Mouse (Mus musculus): Measurements from ENCODE around the gene Pkmyt1. TPM values are rescaled to one million over a fixed set of nuclear protein-coding genes. Genes with fewer than 3 reads are reported as not detected.

Pkmyt1 gene
- polyA plus RNA-seq (2017; shearing (Covaris generic)): 15.2 TPM

DNA sequence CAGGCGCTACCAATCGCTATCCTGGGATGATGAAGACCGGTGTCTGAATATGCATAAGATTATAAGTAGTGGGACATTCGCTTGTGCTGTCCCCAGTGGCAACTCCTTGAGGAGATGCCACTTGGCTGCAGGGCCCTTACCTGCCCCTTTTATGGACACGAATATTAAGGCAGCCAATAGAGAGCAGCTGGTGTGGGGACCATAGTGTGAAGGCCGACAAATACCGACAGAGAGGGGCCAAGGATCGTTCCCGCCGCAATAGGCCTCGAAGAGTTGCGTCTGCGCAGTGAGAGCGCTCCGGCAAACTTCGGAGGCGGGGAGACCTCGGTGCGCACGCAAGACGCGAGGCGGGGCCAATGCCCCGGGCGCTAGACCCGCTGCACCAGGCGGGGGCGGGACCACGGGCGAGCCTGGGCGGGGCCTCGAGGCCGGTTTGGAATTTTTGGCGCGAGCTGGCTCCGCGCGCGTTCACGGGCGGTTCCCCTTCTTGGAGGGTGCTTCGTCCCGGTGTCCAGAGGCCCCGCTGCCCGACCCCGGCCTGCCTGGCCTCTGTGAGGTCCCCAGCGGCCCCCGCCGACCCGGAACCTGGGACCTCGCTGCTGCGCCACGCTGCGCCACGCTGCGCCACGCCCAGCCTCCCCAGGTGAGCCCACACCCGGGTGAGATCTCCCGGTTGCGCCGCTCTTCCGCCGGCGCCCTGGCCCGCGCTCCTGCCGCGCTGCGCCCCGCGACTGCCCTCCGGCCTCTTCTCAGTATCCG is at the start of gene Pkmyt1:
Gene Pkmyt1, plus strand, starts transcription at position 338 of the 759 bp plus-strand sequence.

GRCm38 (mm10) chr17:23677236-23677679 is 48.9 kb upstream of the Pkmyt1 start, which contains the start of gene Tnfrsf12a:
Gene Tnfrsf12a (minus strand): TSS chr17:23677468.

DNA sequence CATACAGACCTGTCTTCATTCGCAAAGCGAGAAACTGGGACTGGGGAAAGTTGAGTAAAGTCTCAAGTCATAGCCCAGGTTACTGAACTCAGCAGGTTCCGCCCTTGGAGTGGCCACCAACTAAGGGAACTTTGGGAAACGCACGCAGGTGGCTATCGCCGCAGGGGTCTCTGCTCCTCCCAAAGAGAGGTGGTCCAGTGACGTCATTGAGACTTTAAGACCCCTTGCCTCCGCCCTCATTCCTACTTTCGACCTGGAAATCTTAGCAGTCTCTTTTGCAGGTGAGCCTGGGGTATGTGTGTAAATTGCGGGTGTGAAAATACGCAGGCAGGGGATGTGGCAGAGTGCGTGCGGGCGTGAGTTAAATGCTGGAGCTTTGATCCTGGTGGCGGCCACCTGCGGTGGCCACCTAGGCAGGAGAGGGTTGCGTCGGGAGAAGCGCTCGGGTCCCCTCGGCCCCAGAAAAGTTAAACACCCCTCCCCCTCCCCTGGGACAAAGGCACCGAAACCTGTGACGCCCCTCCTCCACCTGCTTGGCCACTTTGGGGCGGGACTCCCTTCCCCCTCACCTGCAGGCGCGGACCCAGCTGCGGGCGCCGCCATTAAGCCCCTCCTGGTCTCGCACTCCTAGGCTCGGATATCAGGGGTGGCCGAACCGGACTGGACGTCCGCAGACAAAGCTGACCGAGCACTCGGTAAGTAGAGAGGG is 46.9 kb upstream of the Pkmyt1 start, which contains the start of gene Cldn6:
Gene Cldn6, plus strand, starts transcription at position 123 of the 709 bp plus-strand sequence.

GRCm38 (mm10) chr17:23683856-23684672 is 42.1 kb upstream of the Pkmyt1 start, which contains the start of gene Cldn9:
Gene Cldn9 (minus strand): TSS chr17:23684026.

DNA sequence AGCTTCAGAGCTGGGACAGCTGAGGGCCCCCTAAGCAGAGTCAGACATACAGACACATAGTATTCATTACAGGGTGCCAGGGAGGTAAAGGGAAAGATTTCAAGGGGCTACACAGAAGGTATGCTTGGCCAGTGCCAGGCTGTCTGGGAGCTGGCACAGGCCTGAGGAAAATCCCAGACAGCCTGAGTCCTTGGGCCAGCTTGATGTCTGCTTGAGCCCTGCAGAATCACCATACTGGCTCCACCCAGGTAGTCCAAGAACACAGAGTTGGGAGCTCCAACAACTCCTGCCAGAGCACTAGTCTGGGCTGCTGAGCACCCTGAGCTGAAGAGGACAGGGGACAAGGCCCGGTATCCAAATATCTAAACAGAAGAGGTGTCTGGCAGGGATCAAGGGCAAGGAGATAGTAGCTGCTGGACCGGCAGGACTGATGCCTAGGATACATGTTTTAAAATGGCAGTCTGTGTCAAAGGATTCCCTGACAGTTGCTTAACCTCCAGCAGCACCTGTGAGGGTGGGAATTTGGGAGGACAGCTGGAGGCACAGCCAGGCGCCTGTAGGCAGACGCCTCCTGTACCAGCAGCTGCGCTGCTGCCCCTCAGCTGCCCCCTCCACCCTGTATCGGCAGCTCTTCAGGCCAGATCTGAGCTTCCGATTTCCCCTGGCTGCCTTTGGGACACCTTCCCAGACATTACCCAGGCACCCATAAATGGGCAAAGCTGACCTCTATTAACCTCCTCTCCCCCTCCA is 3.6 kb upstream of the Pkmyt1 start, which contains the start of gene 1520401A03Rik:
Gene 1520401A03Rik, minus strand, starts transcription at position 408 of the 750 bp plus-strand sequence.

DNA sequence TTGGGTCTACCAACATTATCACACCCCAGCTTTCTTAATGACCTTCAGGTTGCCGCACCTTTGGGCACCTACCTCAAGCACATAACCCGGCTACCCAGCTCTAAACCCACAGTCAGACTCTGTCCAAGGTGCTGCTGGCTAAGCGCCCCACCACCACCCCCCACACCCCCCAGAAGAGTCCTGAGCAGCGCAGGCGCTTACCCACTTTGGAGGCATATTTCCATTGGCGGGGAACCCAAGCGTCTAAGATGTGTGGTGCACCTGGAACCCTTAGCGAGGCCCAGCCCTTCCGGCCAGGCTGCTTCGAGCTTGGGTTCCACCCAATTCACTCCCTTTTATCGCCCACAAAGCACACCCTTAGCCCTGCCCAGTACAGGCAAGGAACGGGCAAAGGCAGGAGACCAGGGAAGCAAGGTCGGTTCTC is 14.5 kb downstream of the Pkmyt1 start, which contains the start of gene Paqr4:
Gene Paqr4, minus strand, starts transcription at position 270 of the 424 bp plus-strand sequence.

GRCm38 (mm10) chr17:23745301-23746251 is 19.4 kb downstream of the Pkmyt1 start, which contains the start of gene Kremen2:
Gene Kremen2 (minus strand): TSS chr17:23745833.

DNA sequence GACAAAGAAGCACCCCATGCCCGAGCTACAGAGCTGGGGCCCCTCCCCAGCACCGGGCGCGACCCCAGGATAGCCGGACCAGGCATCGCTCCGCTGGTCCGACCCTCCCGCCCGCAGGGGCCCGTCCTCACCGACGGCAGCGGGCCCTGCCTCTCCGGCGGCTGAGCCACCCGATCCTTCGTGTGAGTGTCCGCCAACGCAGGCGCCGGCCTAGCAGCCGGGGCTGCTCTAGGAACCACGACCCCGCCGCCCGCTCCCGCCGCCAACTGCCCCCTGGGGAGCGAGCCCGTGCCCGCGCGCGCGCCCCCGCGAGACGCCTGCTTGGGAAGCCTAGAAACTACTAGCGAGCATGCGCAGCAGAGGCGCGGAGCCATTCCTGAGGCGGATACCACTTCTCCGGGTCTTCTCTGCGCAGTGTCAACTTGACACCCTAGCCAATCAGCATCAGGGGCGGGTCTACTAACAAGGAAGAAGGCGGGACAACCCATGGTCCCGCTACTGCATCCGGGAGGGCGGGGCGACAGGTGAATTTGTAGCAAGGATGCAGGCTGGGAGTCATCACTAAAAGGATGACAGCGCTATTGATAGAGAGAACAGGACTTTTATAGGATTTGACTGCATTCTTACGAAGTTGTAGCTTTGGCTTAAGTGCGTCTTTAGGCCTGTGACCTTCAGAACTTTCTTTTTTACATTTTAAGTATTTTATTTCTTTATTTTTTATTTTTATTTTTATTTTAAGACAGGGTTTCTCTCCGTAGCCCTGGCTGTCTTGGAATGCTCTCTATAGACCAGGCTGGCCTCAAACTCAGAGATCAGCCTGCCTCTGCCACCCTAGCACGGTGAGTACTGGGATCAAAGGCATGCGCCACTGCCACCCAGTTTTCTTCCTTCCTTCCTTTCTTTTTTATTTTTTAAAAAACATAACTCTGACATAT is 45.4 kb downstream of the Pkmyt1 start, which contains the start of gene Flywch1:
Gene Flywch1, minus strand, starts transcription at position 319 of the 935 bp plus-strand sequence.

DNA sequence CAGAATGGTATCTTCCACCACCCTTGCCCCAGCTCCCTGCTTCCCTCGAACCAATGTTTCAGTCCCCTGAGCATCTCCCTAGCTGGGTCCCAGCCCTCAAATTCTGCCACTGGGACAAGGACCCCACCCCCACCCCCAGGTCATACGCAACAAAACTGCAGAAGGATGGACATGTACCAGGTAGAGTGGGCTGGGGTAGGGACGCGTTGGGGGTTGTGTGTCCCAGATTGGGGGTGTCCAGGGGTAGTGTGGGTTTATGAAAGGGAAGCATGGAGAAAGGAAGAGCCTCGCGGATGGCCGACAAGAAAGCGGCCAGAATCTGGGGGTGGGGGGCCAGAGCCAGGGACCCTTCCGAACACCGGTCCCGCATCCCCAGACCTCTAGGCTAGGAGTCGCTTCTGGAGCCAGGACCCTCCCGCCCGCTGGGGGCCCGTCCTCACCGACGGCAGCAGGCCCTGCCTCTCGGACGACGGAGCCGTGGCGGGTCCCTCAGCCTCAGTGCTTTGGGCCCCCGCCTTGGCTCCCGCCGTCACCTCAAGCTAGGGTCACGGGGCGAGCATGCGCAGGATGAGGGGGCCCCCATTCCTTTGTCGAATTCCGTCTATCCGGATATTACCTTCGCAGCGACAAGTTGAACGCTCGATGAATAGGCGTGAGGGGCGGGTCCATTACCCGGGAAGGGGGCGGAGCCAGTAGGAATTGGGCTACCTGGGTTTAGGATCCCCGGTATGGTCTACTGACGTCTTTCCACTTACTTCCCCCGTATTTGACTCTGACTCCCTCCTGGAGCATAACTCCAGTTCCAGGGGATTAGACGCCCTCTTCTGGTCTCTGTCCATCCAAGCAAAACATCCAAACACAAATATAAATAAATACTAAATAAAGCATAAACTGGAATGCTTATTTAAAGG is 59.7 kb downstream of the Pkmyt1 start, which contains the start of gene Flywch2:
Gene Flywch2, minus strand, starts transcription at position 521 of the 911 bp plus-strand sequence.

Other genes starting within 250 kb of the Pkmyt1 start
- not detected for gene Vmn2r117, start 246.6 kb upstream of the Pkmyt1 start, polyA plus RNA-seq (2017; shearing (Covaris generic))
- gene Zfp213, start 162.1 kb upstream of the Pkmyt1 start, polyA plus RNA-seq (2017; shearing (Covaris generic)): 12.3 TPM
- gene Zfp13, start 126.8 kb upstream of the Pkmyt1 start, polyA plus RNA-seq (2017; shearing (Covaris generic)): not detected
- gene Zscan10, start 125.5 kb upstream of the Pkmyt1 start, polyA plus RNA-seq (2017; shearing (Covaris generic)): 4.7 TPM
- 0.40 TPM for gene Mmp25, start 81.1 kb upstream of the Pkmyt1 start, polyA plus RNA-seq (2017; shearing (Covaris generic))
- not detected for gene Bicdl2, start 65.8 kb upstream of the Pkmyt1 start, polyA plus RNA-seq (2017; shearing (Covaris generic))
- gene Hcfc1r1, start 52.7 kb upstream of the Pkmyt1 start, polyA plus RNA-seq (2017; shearing (Covaris generic)): 73.0 TPM
- 33.0 TPM for gene Thoc6, start 52.5 kb upstream of the Pkmyt1 start, polyA plus RNA-seq (2017; shearing (Covaris generic))
- gene Tnfrsf12a, start 48.9 kb upstream of the Pkmyt1 start, polyA plus RNA-seq (2017; shearing (Covaris generic)): 14.9 TPM
- not detected for gene Cldn6, start 47.1 kb upstream of the Pkmyt1 start, polyA plus RNA-seq (2017; shearing (Covaris generic))
- gene Cldn9, start 42.3 kb upstream of the Pkmyt1 start, polyA plus RNA-seq (2017; shearing (Covaris generic)): not detected
- gene 1520401A03Rik, start 3.6 kb upstream of the Pkmyt1 start, polyA plus RNA-seq (2017; shearing (Covaris generic)): not detected
- 4.5 TPM for gene Paqr4, start 14.5 kb downstream of the Pkmyt1 start, polyA plus RNA-seq (2017; shearing (Covaris generic))
- 5.8 TPM for gene Kremen2, start 19.5 kb downstream of the Pkmyt1 start, polyA plus RNA-seq (2017; shearing (Covaris generic))
- 17.1 TPM for gene Flywch1, start 45.3 kb downstream of the Pkmyt1 start, polyA plus RNA-seq (2017; shearing (Covaris generic))
- gene Flywch2, start 59.7 kb downstream of the Pkmyt1 start, polyA plus RNA-seq (2017; shearing (Covaris generic)): 5.2 TPM
- 338 TPM for gene Srrm2, start 64.2 kb downstream of the Pkmyt1 start, polyA plus RNA-seq (2017; shearing (Covaris generic))
- gene Elob, start 102.8 kb downstream of the Pkmyt1 start, polyA plus RNA-seq (2017; shearing (Covaris generic)): 746 TPM
- 1.2 TPM for gene Prss33, start 109.7 kb downstream of the Pkmyt1 start, polyA plus RNA-seq (2017; shearing (Covaris generic))
- gene Prss32, start 117.5 kb downstream of the Pkmyt1 start, polyA plus RNA-seq (2017; shearing (Covaris generic)): not detected
- 5.4 TPM for gene Prss41, start 117.8 kb downstream of the Pkmyt1 start, polyA plus RNA-seq (2017; shearing (Covaris generic))
- not detected for gene Prss21, start 141.7 kb downstream of the Pkmyt1 start, polyA plus RNA-seq (2017; shearing (Covaris generic))
- not detected for gene Dcpp1, start 154.5 kb downstream of the Pkmyt1 start, polyA plus RNA-seq (2017; shearing (Covaris generic))
- not detected for gene Dcpp2, start 154.5 kb downstream of the Pkmyt1 start, polyA plus RNA-seq (2017; shearing (Covaris generic))
- gene Dcpp3, start 191.1 kb downstream of the Pkmyt1 start, polyA plus RNA-seq (2017; shearing (Covaris generic)): not detected
- not detected for gene Sbp, start 215.3 kb downstream of the Pkmyt1 start, polyA plus RNA-seq (2017; shearing (Covaris generic))
- not detected for gene Sbpl, start 228.9 kb downstream of the Pkmyt1 start, polyA plus RNA-seq (2017; shearing (Covaris generic))

Measured in CD4-positive, CD25-positive, alpha-beta regulatory T cell, adult 9 weeks (primary cell).